Mouse (Mus musculus) monocyte, adult 5-6 weeks (primary cell): ENCODE results near the gene Gm49380. TPM values are rescaled to one million over a fixed set of nuclear protein-coding genes. Genes with fewer than 3 reads are reported as not detected.

Experiments
- ATAC-seq: fragments of 153-309, 156-312 bp; replicated peaks from 2 replicates; pipeline ENCODE4 v1.8.0; 2017; ENCODE audit warnings: mild to moderate bottlenecking; ENCODE audit not compliant: low TSS enrichment, insufficient number of reproducible peaks, severe bottlenecking, poor library complexity, low FRiP score
- total RNA-seq: library from RNA; stranded (forward); fragments of 200-1000, 200-491, 200-594 nt; gene quantifications from 3 replicates; pipeline ENCODE4 v1.2.3, GENCODE M21; 2017

The Gm49380 gene
- not detected in 3 replicates for total RNA-seq

- ATAC-seq = peak; percentile 94
Observed at GRCm38 (mm10) chr9:44113105-44113789, at the start of gene Gm49380, which contains the start of gene Rnf26. Gm49380 (minus strand) TSS chr9:44113500. Rnf26 (minus strand) TSS chr9:44113517.

DNA sequence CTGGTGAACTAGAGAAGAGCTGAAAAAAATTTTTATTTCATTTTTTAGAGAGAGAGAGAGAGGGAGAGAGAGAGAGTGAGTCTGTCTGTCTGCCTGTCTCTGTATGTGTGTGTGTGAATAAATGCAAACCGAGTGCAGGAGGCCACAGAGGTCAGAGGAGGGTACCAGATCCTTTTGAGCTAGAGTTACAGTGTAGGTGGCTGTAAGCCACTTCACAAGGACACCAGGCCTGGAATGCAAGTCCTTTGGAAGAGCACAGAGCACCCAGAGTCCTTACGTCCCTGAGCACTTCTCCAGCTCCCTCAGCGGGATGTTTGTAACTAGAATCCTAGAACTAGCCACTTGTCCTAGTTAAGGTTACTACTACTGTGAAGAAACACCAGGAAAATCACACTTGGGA, 46.6 kb upstream of the Gm49380 start:
- ATAC-seq = no peak

GRCm38 (mm10) chr9:44147290-44147689, 34.0 kb upstream of the Gm49380 start:
- no peak for ATAC-seq

- no peak for ATAC-seq
Observed at GRCm38 (mm10) chr9:44144718-44145060, 31.4 kb upstream of the Gm49380 start.

GRCm38 (mm10) chr9:44144023-44144717, 30.9 kb upstream of the Gm49380 start:
- ATAC-seq = no peak

DNA sequence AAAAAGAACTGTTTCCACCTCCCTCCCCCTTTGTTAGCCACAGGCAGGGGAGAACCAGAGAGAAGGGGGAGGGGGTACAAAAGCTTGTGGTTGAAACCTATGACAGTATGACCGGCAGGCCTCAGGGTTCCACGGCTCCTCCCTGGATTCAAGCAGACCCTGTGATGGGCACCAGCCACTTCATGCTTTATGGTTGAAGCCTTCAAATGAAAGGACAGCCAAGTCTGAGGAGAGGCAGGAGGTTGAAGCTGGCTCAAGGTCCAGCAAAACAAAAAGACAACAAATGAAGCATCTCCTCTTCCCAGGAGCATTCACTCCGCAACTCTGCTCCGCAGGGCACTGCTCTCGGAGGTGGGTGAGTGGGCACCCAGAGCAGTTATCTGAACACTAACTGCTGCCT, 30.1 kb upstream of the Gm49380 start:
- no peak for ATAC-seq

- no peak for ATAC-seq
Observed at GRCm38 (mm10) chr9:44141951-44142350, 28.7 kb upstream of the Gm49380 start.

DNA sequence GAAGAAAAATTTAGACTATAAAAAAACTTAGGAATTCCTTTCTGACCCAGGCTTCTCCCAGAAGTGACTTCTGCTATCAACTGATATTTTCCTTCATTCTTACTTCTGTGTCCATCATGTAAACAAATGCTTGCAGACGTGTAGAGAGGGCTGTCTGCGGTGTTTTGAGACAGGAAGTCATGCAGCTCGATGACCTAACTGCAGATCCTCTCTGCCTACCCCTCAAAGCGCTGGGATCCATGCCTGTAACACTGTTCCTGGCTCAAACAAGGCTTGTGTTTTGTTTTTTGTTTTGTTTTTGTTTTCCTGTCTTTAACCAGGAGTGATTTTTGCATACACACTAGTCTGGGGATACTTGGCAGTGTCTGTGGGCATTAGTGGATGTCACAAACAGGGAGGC, 24.5 kb upstream of the Gm49380 start:
- ATAC-seq = no peak

DNA sequence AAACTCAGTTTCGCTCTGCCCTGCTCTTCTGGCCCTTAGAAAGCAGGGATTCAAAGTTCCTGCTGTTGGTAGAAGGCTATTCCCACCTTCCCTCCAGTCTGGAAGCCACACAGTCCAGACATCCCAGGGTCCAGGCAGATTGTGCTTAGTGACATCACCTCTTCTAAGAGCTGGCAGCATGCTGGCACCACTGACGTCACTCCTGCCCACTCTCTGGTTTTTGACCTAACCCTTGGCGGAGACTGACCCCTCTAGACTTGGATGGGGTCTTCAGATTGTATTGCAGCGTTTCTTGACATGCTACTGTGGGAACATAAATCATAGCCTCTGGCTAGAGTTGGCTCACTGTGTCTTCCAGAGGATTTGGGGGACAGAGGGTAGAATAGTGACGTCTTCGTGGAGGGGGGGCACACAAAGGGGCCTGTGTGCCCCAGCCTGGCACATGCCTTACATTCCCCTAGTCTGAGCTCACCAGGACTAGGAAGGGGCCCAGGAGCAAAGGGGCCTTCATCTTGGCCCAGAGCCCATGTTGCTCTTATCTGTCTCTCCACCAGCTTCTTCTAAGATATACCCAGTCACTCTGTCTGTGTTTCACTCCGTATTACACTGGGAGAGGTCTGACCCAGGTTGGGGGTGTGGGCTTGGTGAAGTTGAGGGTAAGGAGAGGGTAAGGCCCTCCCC, 22.6 kb upstream of the Gm49380 start:
- no peak for ATAC-seq

DNA sequence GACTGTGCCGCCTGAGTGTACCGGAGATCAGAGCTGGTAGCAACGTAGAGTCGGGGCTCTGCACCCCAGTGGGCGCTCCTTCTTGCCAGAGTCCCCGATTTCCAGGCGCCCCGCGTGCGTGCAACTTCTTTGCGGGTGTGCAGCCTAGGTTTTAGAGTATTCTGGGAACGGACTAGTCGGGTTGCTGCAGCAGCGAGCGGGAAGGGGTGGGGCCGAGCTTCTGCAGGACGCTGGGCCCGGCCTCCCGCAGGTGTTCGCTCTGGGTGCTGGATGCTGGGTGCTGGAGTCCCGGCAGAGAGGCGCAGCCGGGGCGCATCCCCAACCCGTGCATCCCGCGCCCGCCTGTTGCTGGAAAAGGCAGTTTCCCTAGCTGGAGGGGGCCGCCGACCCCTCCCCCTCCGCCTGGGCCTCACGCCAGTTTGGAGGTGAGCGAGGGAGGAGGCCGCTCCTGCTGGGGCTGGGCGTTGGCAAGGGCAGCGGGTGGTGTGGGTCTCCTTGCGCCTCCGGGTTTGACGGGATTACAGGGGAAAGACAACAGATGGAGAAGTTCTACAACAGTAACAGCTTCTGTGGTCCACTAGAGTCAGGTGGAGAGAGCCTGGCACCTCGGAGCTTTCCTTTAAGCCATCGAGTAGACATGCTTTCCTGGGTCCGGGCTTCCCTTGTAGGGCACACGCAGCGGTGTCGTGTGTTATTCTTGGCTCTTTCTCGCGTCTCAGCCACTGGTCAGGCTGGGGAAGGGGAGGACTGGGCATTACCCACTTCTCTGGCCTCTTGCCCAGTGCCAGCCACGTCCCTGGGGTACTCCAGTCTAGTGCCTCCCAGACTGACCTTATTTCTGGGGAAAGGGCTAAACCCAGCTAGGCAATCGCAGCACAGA, 21.8 kb upstream of the Gm49380 start:
- ATAC-seq = no peak

DNA sequence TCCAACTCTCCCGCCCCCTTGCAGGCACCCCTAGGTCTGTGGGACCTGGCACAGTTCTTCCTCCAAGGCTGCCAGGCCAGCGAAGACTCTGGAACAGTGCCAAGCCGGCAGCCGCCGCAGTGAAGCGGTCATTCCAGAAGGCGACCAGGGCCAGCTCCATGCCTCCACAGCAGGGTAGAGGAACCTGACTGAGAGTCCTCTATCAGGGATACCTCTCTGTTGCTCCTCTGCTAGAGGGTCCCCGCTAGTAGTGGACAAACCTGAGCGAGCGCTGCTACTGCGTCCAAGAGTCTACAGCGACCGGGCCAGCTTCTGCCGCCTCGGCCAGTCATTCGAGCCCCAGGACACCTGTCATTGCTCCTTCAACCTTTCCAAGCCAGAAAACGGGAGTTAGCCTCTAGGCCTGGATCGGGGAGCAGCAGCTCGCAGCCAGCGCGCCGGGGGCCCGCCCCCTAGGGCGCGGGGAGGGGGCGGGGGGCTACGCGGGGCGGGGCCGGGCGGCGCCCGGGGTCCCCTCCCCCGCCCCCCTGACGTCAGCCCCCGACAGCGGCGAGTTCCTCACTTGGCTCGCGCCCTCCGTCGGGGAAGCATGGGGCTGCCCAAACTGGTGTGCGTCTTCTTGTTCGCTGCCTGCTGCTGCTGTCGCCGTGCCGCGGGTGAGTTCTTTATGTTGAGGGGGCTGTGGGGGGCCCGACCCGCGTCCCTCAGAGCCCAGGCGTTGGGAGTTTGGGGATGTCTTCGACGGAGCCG, 21.0 kb upstream of the Gm49380 start, which contains the start of gene Mcam:
Gene Mcam, plus strand, starts transcription at position 369 of the 750 bp plus-strand sequence.
- ATAC-seq = no peak

DNA sequence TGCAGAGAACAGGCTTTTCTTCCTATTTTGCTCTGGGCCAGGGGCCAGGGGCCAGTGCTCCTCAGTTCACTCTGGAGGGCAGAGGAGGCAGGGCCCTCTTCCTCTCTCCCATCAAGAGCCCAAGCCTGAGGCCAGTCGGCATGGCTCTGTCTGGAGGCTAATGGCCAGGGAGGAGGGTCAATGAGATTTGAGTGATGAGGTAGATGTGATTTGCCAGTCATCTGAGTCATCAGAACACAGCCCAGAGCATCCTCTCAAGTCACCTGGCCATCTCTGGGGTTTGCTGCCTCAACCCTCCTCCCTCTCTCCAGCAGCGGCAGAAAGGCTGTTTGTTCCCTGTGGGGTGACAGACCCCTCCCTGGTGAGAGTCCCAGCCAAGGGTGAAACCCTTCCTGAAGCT, 20.0 kb upstream of the Gm49380 start:
- ATAC-seq = no peak

GRCm38 (mm10) chr9:44132200-44132599, 18.9 kb upstream of the Gm49380 start:
- no peak for ATAC-seq

GRCm38 (mm10) chr9:44131276-44131590, 17.9 kb upstream of the Gm49380 start:
- ATAC-seq = no peak

DNA sequence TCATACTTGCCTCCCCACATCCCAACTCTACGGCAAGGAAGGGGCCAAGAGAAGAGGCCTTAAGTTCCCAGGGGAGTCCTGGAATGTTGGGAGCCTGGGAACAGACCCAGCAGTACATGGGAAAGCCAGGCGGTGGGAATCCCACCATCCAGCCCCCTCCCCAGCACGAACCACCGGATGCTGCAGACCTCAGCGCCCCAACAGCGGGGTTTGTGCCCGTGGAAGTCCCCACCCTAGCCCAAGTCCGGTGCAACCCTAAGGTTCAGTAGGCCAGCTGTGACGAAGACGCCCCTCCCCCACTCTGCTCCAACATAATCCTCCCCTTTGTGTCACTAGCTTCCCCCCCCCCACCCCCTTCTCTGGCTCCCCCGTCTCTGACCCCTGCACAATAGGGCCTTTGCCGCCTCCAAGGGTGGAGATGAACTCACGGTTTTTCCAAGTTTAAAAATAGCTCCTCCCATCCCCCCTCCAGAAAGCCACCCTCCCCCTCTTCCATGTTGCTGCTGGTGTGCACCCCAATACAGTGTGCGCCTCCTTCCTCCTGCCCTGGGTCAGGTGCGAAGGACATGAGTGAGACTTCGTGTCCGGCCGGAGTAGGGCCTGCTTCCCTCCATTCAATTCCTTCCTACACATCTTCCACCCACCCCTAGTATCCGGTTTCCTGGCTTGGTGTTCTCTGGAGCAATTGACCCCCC, 17.4 kb upstream of the Gm49380 start:
- no peak for ATAC-seq

- peak; percentile 28; the same call in 1 of the 2 replicates for ATAC-seq
Observed at GRCm38 (mm10) chr9:44130034-44130433, 16.7 kb upstream of the Gm49380 start.

DNA sequence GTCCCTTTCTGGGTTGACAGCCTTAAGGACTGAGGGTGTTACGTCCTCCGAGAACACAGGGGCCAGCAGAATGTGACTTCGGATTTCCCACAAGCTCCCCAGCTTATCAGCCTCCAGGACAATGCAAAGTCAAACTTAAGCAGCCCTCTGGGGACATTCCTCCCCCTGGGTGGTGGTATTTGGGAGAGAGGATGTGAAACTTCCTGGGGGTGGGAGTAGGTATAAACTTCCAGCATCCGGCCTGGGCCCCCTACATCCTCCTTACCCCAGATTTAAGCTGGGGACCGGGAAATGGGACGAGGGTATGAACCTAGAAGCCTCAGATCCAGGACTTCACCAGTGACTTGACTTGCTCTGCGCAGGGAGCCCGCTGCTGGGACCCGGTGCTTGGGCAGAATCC, 16.3 kb upstream of the Gm49380 start:
- ATAC-seq = no peak

DNA sequence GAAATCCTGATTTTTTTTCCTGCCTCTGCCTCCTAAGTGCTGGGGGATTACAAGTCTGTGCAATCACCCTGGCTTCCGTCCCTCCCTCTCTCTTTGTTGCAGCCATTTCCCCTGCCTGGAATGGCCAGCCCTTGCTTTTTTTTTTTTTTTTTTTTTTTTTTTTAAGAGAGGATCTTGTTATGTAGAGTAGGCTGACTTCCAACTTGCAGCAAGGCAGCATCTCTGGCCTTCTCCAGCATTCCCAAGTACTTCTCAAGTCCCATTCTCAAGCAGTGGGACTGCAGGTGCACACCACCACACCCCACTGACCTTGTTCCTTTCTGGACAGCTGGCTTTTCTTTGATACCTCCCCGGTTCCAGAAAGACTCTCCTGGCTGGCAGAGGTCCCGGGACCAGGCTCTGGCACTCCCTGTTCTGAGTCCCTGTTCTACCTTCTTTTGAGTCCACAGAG, 14.1 kb upstream of the Gm49380 start:
- ATAC-seq = no peak
